Mouse (Mus musculus) B cell, adult (primary cell): ENCODE results near the gene Zpbp. TPM values are rescaled to one million over a fixed set of nuclear protein-coding genes. Genes with fewer than 3 reads are reported as not detected.

ENCODE experiments used
- total RNA-seq: library from RNA; stranded (reverse); gene quantifications from 4 replicates; pipeline ENCODE4 v1.2.4, GENCODE M21; 2023; ENCODE audit not compliant: inconsistent age

Zpbp gene
- total RNA-seq = 1.3 to 2.2 TPM (median 1.5 TPM) in 4 replicates

DNA sequence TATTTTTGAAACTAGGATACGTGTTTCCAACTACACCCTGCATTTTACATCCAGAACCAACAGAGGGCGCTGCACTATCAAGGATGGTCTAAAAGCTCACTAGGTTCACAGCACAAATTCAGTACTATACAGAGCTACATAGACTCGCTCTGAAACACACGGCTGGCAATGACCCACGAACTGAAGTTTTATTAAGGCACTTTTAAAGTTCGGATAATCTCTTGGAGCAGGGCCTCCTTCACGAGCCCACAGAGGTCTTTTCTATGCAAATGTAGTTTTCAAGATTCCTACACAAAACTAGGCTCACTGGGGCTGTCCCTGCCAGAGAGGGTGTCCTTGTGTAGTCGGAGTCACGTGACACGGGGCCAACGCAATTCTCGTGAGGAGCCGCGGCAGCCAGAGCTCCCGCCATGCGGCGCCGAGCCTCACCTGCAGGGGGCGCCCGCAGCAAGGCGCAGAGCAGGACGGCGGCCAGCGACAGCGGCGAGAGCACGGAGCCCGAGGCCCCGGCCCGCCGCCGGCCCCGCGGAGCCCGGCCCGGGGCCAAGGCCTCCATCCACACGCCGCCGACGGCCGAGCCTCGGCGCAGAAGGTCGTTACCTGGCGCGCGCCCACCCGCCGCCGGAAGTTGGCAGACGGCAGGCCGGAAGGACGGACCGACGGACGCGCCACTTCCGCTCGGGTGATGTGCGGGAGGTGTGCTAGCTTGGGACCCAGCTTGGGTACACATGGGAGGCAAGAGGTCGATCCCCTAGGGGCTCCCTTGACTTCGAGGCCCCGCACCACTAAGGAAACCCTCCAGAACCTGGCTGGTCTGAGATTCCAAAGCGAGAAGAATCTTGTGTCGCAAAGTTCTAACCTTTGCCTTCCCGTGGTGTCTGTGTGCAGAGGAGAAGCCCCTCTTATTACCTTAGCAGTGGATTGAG is at the start of gene Zpbp, which contains the start of gene Spata48:
TSS of gene Zpbp (minus strand) at position 774 of the 926 bp plus-strand sequence.
TSS of gene Spata48 (plus strand) at position 460 of the 926 bp plus-strand sequence.

Other genes with a start within 250 kb of the Zpbp start
- gene Spata48, start 314 bp downstream of the Zpbp start, total RNA-seq = 3.6 to 7.0 TPM (median 4.9 TPM) in 4 replicates
- not detected in 4 replicates for gene 4930512M02Rik, start 165.4 kb upstream of the Zpbp start, total RNA-seq
- 342 to 360 TPM (median 350 TPM) in 4 replicates for gene Ikzf1, start 222.6 kb upstream of the Zpbp start, total RNA-seq